Mouse (Mus musculus): ENCODE measurements around the gene Hcar1.

The Hcar1 gene

DNA sequence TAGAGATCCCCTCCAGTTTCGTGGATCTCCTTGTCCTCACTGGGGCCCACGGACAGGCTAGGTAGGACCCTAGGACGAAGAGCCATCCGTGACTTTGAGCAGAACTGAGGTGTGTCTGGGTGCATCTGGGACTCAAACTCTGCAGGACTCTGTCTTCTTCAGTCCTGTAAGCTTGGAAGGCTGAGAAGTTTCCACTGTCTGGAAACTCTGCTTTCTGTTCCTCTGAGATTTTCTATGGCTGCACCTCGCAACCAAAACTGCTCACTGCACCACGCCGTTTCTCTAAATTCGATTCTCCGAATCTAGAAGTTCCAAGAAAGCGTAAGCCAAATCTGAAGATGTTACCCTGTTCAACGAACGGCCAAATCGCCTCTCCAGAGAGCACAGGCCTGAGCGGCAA lies 15.9 kb downstream of the Hcar1 start:
- no peak for DNase-seq (ENCODE audit: low spot score in 2 of 2)

- no peak for DNase-seq (ENCODE audit: low spot score in 2 of 2)
These were observed 17.2 kb downstream of the Hcar1 start for GRCm38 (mm10) chr5:123862374-123863350.

DNA sequence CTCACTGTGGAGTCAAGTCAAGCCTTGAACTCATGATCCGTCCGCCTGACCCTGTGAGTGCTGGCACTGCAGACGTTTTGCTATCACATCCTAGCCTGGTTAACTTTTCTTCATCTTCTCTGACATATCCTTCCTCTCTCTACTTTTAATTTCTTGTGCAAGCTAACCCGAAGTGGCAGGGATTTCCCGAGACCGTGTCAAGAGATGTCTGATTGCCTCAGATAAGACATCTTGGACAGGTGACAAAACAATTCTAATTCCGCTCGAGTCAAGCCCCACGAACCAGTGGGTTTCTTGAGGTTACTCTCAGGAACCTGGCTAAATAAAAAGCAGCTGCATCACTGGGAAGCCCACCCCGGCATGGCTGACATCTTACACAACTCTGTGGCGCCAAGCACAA lies 21.0 kb downstream of the Hcar1 start:
- DNase-seq (ENCODE audit: low spot score in 2 of 2): no peak

DNA sequence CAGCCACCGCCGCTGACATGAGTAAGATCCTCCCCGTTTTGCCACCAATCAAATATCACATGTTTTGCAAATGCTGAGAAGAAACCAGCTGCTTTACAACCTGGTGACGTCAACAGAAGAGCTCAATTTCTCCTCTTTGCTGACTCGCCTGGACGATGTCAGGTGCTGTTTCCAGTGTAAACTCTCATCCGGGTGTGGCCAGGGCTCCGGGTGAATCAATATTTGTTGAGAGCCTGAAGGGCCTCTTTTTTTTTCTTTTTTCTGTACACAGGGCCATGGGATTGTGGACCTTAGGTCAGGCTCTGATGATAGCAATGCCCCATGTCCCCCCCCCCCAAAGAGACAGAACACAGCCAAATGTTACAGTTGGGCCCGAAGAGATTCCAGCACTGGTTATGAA lies 25.3 kb downstream of the Hcar1 start:
- DNase-seq (ENCODE audit: low spot score in 2 of 2): no peak

DNA sequence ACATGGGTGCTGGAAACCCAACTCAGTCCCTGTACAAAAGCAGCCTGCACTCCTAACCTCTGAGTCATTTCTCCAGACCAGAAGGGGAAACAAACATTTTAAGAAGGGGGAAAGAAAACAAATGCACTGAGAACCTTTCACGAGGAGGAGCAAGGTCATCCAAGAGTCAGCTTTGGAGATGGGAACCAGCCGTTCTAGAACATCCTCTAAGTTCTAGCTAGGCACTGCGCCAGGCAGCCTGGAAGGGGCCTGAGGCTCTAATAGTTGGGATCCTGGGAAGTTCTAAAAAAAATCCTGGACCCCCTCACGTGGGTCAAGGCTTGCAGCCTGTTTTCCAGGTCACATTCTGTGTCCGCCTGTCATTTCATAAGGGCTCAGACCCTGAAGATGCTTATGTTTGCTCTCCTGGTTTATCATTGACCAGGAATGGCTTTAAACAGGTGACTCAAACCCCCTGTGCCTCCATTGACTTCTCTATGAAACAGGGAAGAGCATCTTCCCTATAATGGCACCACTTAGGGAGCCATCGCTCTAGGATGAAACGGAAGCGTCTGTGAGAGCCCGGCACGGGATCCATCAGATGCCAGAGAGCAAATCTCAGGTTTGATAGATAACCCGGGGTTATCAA lies 25.8 kb downstream of the Hcar1 start:
- DNase-seq (ENCODE audit: low spot score in 2 of 2): no peak

DNA sequence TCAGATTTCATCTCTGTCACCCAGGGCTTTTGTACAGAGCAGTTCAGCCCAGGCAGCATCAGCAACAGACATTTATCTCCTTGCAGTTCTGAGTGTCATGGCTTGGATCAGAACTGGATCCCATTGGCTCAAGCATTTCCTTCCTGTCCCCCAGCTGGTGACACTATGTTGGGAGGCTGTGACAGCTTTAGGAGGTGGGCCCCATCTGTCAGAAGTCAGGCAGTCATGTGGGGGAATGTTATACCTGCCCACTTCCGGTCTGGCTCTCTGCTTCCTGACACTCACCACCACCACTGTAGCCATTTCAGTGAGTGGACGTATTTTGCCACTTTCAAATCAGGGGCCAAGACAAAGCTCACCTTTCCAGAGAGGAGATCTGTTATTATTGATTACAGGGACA lies 28.4 kb downstream of the Hcar1 start:
- DNase-seq (ENCODE audit: low spot score in 2 of 2): no peak

DNA sequence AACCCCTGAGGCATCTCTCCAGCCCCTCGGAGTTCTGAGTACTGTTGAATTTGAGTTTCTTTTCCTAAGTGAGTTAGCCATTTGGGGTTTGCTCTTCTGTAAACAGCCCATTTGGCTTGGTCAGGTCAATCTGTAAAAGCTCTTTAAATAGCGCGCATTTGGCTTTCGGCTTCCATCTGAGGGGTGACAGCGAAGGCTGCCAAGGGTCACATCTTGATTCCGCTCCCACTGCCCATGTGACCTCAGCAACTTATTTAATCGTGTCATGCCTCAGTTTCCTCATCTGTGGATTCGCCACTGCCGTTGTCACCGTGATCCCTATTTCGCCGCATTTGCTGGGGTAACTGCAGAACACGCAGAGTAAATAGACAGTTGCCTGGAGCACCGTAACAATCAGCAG lies 35.5 kb downstream of the Hcar1 start:
- DNase-seq (ENCODE audit: low spot score in 2 of 2): no peak

DNA sequence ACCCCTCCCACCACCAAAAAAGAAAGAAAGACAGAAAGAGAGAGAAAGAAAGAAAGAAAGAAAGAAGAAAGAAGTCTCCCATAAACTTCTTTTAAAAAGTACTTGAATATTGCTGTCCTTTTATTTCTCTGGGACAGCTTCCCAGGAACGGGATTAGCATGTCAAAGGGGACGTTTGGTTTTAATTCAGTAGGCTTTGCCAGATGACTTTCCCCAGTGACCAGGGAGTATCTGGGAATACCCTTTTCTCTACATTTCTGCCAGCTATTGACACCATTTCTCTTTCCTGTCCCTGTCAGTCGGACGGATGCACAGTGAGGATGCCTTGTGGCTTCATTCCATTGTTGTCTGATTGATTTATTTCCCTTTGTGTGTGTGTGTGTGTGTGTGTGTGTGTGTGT lies 36.0 kb downstream of the Hcar1 start:
- DNase-seq (ENCODE audit: low spot score in 2 of 2): no peak

DNA sequence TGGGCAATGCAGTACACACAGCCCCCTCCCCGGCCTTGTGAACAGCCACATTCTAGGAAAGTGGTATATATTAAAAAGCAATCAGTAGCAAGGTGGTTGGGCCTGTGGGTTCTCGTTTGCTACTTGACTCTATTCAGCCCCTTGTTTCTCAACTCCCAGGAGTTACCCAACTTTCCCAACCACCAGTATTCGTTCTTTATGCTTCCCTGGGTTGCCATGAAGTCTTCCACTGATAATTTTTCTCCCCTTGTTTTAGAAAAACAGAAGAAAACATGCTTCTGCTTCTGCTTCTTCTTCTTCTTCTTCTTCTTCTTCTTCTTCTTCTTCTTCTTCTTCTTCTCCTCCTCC lies 36.9 kb downstream of the Hcar1 start:
- DNase-seq (ENCODE audit: low spot score in 2 of 2): no peak

DNA sequence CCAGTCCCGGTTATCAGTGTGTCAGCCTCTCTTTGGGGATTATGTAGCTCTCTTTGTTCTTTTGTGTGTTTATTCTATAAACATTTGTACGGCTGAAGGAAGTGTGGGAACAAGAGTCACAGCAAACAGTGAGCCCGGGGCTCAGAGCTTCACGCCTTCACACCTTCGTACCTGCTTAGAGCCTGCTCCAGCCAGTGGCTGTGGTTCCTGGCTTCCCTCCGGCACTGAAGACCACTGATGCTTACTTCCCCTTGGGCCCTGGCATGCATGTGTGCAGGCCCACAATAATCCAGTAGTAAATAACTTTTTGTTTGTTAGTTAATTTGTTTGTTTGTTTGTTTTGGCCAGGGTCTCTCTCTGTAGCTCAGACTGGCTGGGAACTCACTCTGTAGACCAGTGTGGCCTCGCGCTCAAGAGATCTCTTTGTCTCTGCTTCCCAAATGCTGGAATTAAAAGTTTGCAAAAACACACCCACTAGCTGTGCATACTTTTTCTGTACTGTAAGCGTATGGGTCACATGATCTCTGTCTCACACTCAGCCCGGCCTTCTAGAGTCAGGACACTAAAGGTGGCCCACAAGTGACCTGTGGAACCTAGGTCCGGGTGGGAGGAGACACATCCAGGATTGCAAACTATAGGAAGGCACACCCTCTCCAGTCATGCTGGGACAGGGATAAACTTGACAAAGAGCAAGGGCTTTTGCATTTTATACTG lies 37.4 kb downstream of the Hcar1 start:
- no peak for DNase-seq (ENCODE audit: low spot score in 2 of 2)

- DNase-seq (ENCODE audit: low spot score in 2 of 2): no peak
These were observed 42.4 kb downstream of the Hcar1 start for GRCm38 (mm10) chr5:123837371-123837770.

GRCm38 (mm10) chr5:123834836-123835235 lies 45.0 kb downstream of the Hcar1 start:
- no peak for DNase-seq (ENCODE audit: low spot score in 2 of 2)

DNA sequence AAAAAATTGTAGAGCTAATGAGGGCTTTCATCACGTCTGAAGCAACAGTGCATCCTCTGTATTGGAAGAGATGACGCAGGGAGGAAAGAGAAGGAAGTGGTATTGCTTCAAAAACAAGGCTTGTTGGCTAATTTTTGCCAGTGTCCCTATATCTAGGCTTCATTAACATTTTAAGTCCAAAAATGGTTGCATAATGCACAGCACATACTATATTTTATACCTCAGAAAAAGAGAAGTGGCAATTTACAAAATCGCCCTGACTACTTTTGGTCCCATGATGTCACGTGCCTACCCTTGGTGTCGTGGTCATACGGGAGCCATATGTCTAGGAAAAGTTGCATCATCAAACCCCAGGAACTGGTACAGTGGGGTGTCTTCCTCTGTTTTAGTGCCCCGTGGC lies 47.5 kb downstream of the Hcar1 start:
- DNase-seq (ENCODE audit: low spot score in 2 of 2): no peak

- DNase-seq (ENCODE audit: low spot score in 2 of 2): no peak
These were observed 52.1 kb downstream of the Hcar1 start for GRCm38 (mm10) chr5:123827659-123828091.

Data from cerebellum, postnatal 4 days (tissue).